Mouse (Mus musculus): ENCODE results near the gene Rnf113a1. TPM values are rescaled to one million over a fixed set of nuclear protein-coding genes. Genes with fewer than 3 reads are reported as not detected.
A peak's percentile ranks its signal among the peaks of the same experiment; 100 is the strongest.
"Not testable (repeated sequence)": the region's sequence is repeated elsewhere in the genome, so short reads cannot be mapped to it uniquely, and the experiment has no call there.

The Rnf113a1 gene
- polyA plus RNA-seq, 1 experiment from 2014 or later: 26.6 TPM

DNA sequence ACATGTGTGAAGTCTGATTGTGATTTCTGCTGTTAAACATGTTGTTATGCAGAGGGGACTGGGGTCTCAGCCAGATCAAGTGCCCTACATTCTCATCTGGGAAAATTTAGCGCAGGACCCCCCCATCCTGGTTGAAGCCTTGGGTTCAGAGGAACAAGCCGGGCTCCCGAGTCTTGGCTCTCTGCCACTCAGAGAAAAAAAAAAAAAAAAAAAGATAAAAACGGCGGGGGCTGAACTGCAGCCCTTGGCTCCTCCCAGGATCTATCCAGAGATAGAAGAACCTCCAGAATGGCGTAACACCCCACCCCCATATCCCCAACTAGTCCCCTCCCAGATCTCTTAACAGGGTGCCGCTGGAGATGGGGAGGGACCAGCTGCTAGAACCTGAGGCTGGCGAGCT is 6.6 kb upstream of the Rnf113a1 start:
- not testable (repeated sequence) for H3K4me3 ChIP-seq (ENCODE audit: low read length); H3K4me2 ChIP-seq (ENCODE audit: low read length); H3K9ac ChIP-seq (ENCODE audit: low read depth, low read length); H3K9me3 ChIP-seq (ENCODE audit: control insufficient read depth, low read length); H3K27me3 ChIP-seq (replicated peaks; ENCODE audit: control insufficient read depth, insufficient read depth, low read length); H3K27ac ChIP-seq (ENCODE audit: low read depth, low read length); ATAC-seq; H3K4me1 ChIP-seq (ENCODE audit: control insufficient read depth, insufficient read depth, low read depth, low read length); H3K36me3 ChIP-seq (ENCODE audit: control insufficient read depth, insufficient read depth, low read length)
- 57% methylated on average over 4 of the region's 8 CpGs for WGBS

DNA sequence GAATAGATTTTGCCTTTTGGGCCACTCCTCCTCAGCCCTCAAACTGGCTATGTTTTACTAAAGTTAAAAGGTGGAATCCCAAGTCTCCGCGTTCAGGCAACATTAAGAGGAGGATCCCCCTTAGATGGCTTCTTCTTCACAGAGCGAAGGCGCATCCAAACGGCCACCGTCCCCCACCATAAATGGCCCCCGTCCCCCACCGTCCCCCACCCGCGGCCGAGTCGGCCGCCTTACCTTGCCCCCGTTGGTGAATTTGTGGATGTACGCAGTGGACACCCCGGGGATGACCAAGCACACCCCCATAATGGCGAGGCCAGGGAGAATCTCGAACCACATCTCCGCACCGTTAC is 315 bp upstream of the Rnf113a1 start:
- 17% methylated on average over 16 of the region's 20 CpGs for WGBS
- Histone ChIP-seq H3K4me2 (ENCODE audit: low read length) (peak overlapping the region; percentile 59), H3K27me3 (replicated peaks; ENCODE audit: control insufficient read depth, insufficient read depth, low read length) (no peaks in the 10 kb centered on the region), H3K4me1 (ENCODE audit: control insufficient read depth, insufficient read depth, low read depth, low read length) (peaks cover 6% of the 10 kb centered on the region; the same call in 1 of the 2 replicates), H3K27ac (ENCODE audit: low read depth, low read length) (peak overlapping the region; percentile 85), H3K4me3 (ENCODE audit: low read length) (peak overlapping the region; percentile 57), H3K9me3 (ENCODE audit: control insufficient read depth, low read length) (no peaks in the 10 kb centered on the region), H3K36me3 (ENCODE audit: control insufficient read depth, insufficient read depth, low read length) (no peaks in the 10 kb centered on the region), H3K9ac (ENCODE audit: low read depth, low read length) (peak overlapping the region; percentile 67)
- ATAC-seq: no peak; the same call in 1 of the 2 replicates

GRCm38 (mm10) chrX:37191744-37192379 is 817 bp downstream of the Rnf113a1 start:
- H3K27me3 ChIP-seq (replicated peaks; ENCODE audit: control insufficient read depth, insufficient read depth, low read length): no peaks in the 10 kb centered on the region
- peak overlapping the region; percentile 57 for H3K4me3 ChIP-seq (ENCODE audit: low read length)
- no peaks in the 10 kb centered on the region for H3K9me3 ChIP-seq (ENCODE audit: control insufficient read depth, low read length)
- H3K4me2 ChIP-seq (ENCODE audit: low read length): peak overlapping the region; percentile 57
- H3K36me3 ChIP-seq (ENCODE audit: control insufficient read depth, insufficient read depth, low read length): no peaks in the 10 kb centered on the region
- H3K4me1 ChIP-seq (ENCODE audit: control insufficient read depth, insufficient read depth, low read depth, low read length): peaks cover 6% of the 10 kb centered on the region; the same call in 1 of the 2 replicates
- WGBS: 27% methylated on average over 28 of the region's 28 CpGs
- H3K9ac ChIP-seq (ENCODE audit: low read depth, low read length): peak overlapping the region; percentile 67
- peak overlapping the region; percentile 85 for H3K27ac ChIP-seq (ENCODE audit: low read depth, low read length)
- peak; percentile 51 for ATAC-seq

- no peak for ATAC-seq
- Histone ChIP-seq H3K9ac (ENCODE audit: low read depth, low read length) (no peak overlapping the region), H3K9me3 (ENCODE audit: control insufficient read depth, low read length) (no peaks in the 10 kb centered on the region; the same call in 1 of the 2 replicates), H3K4me3 (ENCODE audit: low read length) (no peak overlapping the region), H3K4me2 (ENCODE audit: low read length) (no peak overlapping the region), H3K27ac (ENCODE audit: low read depth, low read length) (no peak overlapping the region), H3K36me3 (ENCODE audit: control insufficient read depth, insufficient read depth, low read length) (no peaks in the 10 kb centered on the region), H3K4me1 (ENCODE audit: control insufficient read depth, insufficient read depth, low read depth, low read length) (no peaks in the 10 kb centered on the region), H3K27me3 (replicated peaks; ENCODE audit: control insufficient read depth, insufficient read depth, low read length) (no peaks in the 10 kb centered on the region)
- WGBS: 59% methylated on average over 8 of the region's 8 CpGs
These were observed 7.6 kb downstream of the Rnf113a1 start for GRCm38 (mm10) chrX:37198676-37199075.

- 0 out of 2 replicates have a peak, but pooled peaks cover 2% of the 10 kb centered on the region for H3K9me3 ChIP-seq (ENCODE audit: control insufficient read depth, low read length)
- H3K36me3 ChIP-seq (ENCODE audit: control insufficient read depth, insufficient read depth, low read length): no peaks in the 10 kb centered on the region
- no peak within 1 kb of the TSS for H3K9ac ChIP-seq (ENCODE audit: low read depth, low read length)
- H3K4me2 ChIP-seq (ENCODE audit: low read length): no peak within 1 kb of the TSS
- no peak within 1 kb of the TSS for H3K27ac ChIP-seq (ENCODE audit: low read depth, low read length)
- 91% methylated on average over 10 of the region's 10 CpGs for WGBS
- no peaks in the 10 kb centered on the region for H3K4me1 ChIP-seq (ENCODE audit: control insufficient read depth, insufficient read depth, low read depth, low read length)
- H3K27me3 ChIP-seq (replicated peaks; ENCODE audit: control insufficient read depth, insufficient read depth, low read length): no peaks in the 10 kb centered on the region
- H3K4me3 ChIP-seq (ENCODE audit: low read length): no peak within 1 kb of the TSS
- no peak for ATAC-seq
These were observed 19.9 kb downstream of the Rnf113a1 start, which contains the start of gene Gm9 for GRCm38 (mm10) chrX:37210941-37211340. Gene Gm9 (minus strand): TSS chrX:37211041.

DNA sequence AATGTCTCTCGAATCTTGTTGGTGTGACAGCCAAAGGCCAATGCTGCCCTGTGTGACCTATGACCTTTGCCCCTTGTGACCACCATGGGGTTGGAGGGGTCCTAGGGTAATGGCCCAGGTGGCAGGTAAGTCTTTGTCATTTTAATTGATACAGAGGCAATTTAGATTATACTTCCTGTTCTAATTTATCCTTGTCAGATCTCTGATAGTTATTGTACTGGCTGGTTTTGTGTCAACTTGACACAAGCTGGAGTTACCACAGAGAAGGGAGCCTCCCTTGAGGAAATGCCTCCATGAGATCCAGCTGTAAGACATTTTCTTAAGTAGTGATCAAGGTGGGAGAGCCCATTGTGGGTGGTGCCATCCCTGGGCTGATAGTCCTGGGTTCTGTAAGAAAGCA is 31.1 kb downstream of the Rnf113a1 start, which contains the start of gene Rhox1:
Gene Rhox1, minus strand, starts transcription at position 101 of the 400 bp plus-strand sequence.
- H3K9me3 ChIP-seq (ENCODE audit: control insufficient read depth, low read length); H3K27ac ChIP-seq (ENCODE audit: low read depth, low read length); H3K4me1 ChIP-seq (ENCODE audit: control insufficient read depth, insufficient read depth, low read depth, low read length); H3K4me2 ChIP-seq (ENCODE audit: low read length); H3K27me3 ChIP-seq (replicated peaks; ENCODE audit: control insufficient read depth, insufficient read depth, low read length); H3K36me3 ChIP-seq (ENCODE audit: control insufficient read depth, insufficient read depth, low read length); ATAC-seq; H3K9ac ChIP-seq (ENCODE audit: low read depth, low read length); H3K4me3 ChIP-seq (ENCODE audit: low read length): not testable (repeated sequence)
- 73% methylated on average over 1 of the region's 1 CpGs for WGBS

Other genes with a start within 250 kb of the Rnf113a1 start
- 77.8 and 78.0 TPM in 2 replicates for gene Sept6, start 199.5 kb upstream of the Rnf113a1 start, polyA plus RNA-seq (2015; fragmentation: Nextera tagmentation; extraction: Ambion mirVana)
- 0.10 and 0.16 TPM in 2 replicates for gene Sowahd, start 142.4 kb upstream of the Rnf113a1 start, polyA plus RNA-seq (2015; fragmentation: Nextera tagmentation; extraction: Ambion mirVana)
- 227 and 236 TPM in 2 replicates for gene Rpl39, start 105.8 kb upstream of the Rnf113a1 start, polyA plus RNA-seq (2015; fragmentation: Nextera tagmentation; extraction: Ambion mirVana)
- 24.8 and 27.2 TPM in 2 replicates for gene Upf3b, start 80.9 kb upstream of the Rnf113a1 start, polyA plus RNA-seq (2015; fragmentation: Nextera tagmentation; extraction: Ambion mirVana)
- 20.7 and 24.0 TPM in 2 replicates for gene Nkap, start 64.5 kb upstream of the Rnf113a1 start, polyA plus RNA-seq (2015; fragmentation: Nextera tagmentation; extraction: Ambion mirVana)
- 0.28 and 0.36 TPM in 2 replicates for gene Akap14, start 22.4 kb upstream of the Rnf113a1 start, polyA plus RNA-seq (2015; fragmentation: Nextera tagmentation; extraction: Ambion mirVana)
- 639 and 741 TPM in 2 replicates for gene Ndufa1, start 82 bp upstream of the Rnf113a1 start, polyA plus RNA-seq (2015; fragmentation: Nextera tagmentation; extraction: Ambion mirVana)
- gene Gm9, start 19.8 kb downstream of the Rnf113a1 start, polyA plus RNA-seq (2015; fragmentation: Nextera tagmentation; extraction: Ambion mirVana): not detected in 2 replicates
- gene Rhox1, start 31.0 kb downstream of the Rnf113a1 start, polyA plus RNA-seq (2015; fragmentation: Nextera tagmentation; extraction: Ambion mirVana): not detected in 2 replicates
- not detected in 2 replicates for gene Rhox2a, start 53.7 kb downstream of the Rnf113a1 start, polyA plus RNA-seq (2015; fragmentation: Nextera tagmentation; extraction: Ambion mirVana)
- not detected in 2 replicates for gene Rhox3a, start 58.7 kb downstream of the Rnf113a1 start, polyA plus RNA-seq (2015; fragmentation: Nextera tagmentation; extraction: Ambion mirVana)
- gene Rhox4a, start 74.1 kb downstream of the Rnf113a1 start, polyA plus RNA-seq (2015; fragmentation: Nextera tagmentation; extraction: Ambion mirVana): not detected in 2 replicates
- gene Rhox3a2, start 188.8 kb downstream of the Rnf113a1 start, polyA plus RNA-seq (2015; fragmentation: Nextera tagmentation; extraction: Ambion mirVana): not detected in 2 replicates
- not detected in 2 replicates for gene Rhox4a2, start 199.6 kb downstream of the Rnf113a1 start, polyA plus RNA-seq (2015; fragmentation: Nextera tagmentation; extraction: Ambion mirVana)
- gene Rhox2b, start 220.8 kb downstream of the Rnf113a1 start, polyA plus RNA-seq (2015; fragmentation: Nextera tagmentation; extraction: Ambion mirVana): not detected in 2 replicates
- not detected in 2 replicates for gene Rhox4b, start 241.2 kb downstream of the Rnf113a1 start, polyA plus RNA-seq (2015; fragmentation: Nextera tagmentation; extraction: Ambion mirVana)

Data from hindbrain, embryonic 16.5 days (tissue).